Mouse (Mus musculus): ENCODE measurements at regions not wholly inside any gene's neighbourhood (a gene's known extent, or its start where the extent isn't known, plus 50 kb on each side); places are given as distances from the start of the nearest gene placed in this dataset.

DNA sequence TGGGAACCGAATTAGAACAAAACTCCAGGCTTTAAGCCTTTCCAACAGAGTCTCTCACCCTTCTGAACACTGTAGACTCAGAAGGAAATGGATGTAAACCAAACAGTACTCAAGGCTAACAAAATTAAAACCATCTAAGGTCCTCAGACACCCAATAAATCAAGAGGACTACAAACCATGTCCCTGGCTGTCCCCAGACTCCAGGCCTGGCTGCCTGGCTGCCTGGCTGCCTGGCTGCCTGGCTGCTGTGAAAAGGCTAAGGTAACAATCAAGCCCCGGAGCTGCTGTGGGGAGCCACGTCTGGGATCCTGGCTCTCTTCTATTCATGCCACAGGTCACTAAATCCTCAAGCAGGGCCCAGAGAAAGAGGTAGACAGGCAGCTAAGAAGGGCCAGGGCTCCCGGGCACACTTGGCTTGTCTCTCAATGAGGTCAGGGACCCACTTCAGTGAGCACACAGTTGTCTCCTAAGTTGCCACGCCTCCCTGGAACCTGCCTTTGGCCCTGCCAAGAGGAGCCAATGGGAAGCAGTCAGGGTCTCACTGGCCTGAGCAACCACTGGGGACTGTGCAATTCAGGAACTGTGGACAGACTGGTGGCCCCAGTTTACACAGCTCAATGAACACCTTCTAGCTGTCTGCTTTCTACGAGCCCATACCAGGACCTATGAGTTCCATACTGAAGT, 72.6 kb upstream of the Xpa start:
- TF ChIP-seq EP300 (optimal IDR thresholded peaks at IDR 0.05) (no peak), CTCF (IDR thresholded peaks at IDR 0.05; ENCODE audit: low read depth) (no peak)

Measured in stomach, postnatal 0 days (tissue).